Mouse (Mus musculus): Measurements from ENCODE around the gene Cd36. TPM values are rescaled to one million over a fixed set of nuclear protein-coding genes. Genes with fewer than 3 reads are reported as not detected.

Cd36 gene
- polyA plus RNA-seq, 1 experiment from 2014 or later, result 3.2 TPM

GRCm38 (mm10) chr5:17886377-17886776, 2.2 kb downstream of the Cd36 start:
- Histone ChIP-seq H3K36me3 (no peaks in the 10 kb centered on the region), H3K4me3 (no peak overlapping the region), H3K27me3 (replicated peaks) (no peaks in the 10 kb centered on the region), H3K4me2 (replicated peaks) (no peak overlapping the region), H3K9me3 (no peaks in the 10 kb centered on the region), H3K4me1 (no peaks in the 10 kb centered on the region), H3K9ac (no peak overlapping the region), H3K27ac (no peak overlapping the region)
- 83% methylated on average over 3 of the region's 3 CpGs for WGBS
- ATAC-seq (ENCODE audit: low FRiP score, low read depth), result no peak

DNA sequence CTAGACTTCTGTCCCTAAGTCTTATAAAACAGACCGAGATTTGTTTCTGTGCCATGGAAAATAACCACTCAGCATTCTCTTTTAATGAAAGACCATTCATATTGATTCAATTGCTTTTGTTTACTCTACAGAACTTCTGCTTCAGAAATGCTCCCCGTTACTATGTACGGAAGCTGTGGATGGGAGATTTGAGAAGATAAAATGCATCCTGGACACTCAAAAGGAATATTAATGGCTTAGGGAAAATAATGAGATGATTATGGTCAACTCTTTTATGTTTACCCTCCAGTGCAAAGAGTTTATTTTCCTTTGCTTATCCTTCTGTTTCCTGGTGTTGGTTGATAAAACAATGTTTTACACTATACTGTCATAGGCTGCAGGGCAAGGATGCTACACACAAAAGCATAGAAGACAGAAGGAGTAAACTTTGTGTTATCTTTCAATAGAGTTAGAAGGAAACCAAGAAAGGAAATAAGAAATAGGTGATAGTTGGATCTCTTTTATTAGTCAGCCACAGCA, 5.2 kb downstream of the Cd36 start:
- no peak overlapping the region for H3K27ac ChIP-seq
- no peaks in the 10 kb centered on the region for H3K36me3 ChIP-seq
- ATAC-seq (ENCODE audit: low FRiP score, low read depth), result no peak
- H3K9ac ChIP-seq, result no peak overlapping the region
- H3K27me3 ChIP-seq (replicated peaks), result no peaks in the 10 kb centered on the region
- no peak overlapping the region for H3K4me3 ChIP-seq
- H3K4me1 ChIP-seq, result no peaks in the 10 kb centered on the region
- no peaks in the 10 kb centered on the region for H3K9me3 ChIP-seq
- H3K4me2 ChIP-seq (replicated peaks), result no peak overlapping the region
- 82% methylated on average over 3 of the region's 3 CpGs for WGBS

DNA sequence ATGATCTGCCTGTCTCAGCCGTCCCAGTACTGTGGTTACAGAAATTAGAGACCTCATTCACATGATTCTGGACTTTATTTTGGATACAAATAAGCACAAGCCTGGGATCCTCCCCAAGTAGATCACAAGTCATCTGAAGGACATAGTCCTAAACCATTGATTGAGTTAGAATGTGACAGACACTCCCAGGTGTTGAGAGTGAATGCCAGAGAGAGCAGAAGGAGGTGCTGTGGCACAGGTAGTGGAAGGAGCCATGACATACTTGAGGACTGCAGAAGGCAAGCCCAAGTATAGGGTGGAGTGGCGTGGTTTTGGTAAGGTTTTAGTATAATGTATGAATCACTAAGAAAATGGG, 7.1 kb downstream of the Cd36 start:
- no peak overlapping the region for H3K4me2 ChIP-seq (replicated peaks)
- no peaks in the 10 kb centered on the region for H3K36me3 ChIP-seq
- WGBS, result 85% methylated on average over 2 of the region's 2 CpGs
- H3K9ac ChIP-seq, result no peak overlapping the region
- no peak overlapping the region for H3K4me3 ChIP-seq
- ATAC-seq (ENCODE audit: low FRiP score, low read depth), result no peak
- no peaks in the 10 kb centered on the region for H3K27me3 ChIP-seq (replicated peaks)
- no peaks in the 10 kb centered on the region for H3K9me3 ChIP-seq
- no peaks in the 10 kb centered on the region for H3K4me1 ChIP-seq
- no peak overlapping the region for H3K27ac ChIP-seq

GRCm38 (mm10) chr5:17880799-17881541, 7.6 kb downstream of the Cd36 start:
- no peak overlapping the region for H3K9ac ChIP-seq
- no peaks in the 10 kb centered on the region for H3K36me3 ChIP-seq
- no peak overlapping the region for H3K27ac ChIP-seq
- WGBS, result 85% methylated on average over 4 of the region's 4 CpGs
- H3K9me3 ChIP-seq, result no peaks in the 10 kb centered on the region
- no peaks in the 10 kb centered on the region for H3K4me1 ChIP-seq
- ATAC-seq (ENCODE audit: low FRiP score, low read depth), result no peak
- no peak overlapping the region for H3K4me3 ChIP-seq
- no peaks in the 10 kb centered on the region for H3K27me3 ChIP-seq (replicated peaks)
- no peak overlapping the region for H3K4me2 ChIP-seq (replicated peaks)

DNA sequence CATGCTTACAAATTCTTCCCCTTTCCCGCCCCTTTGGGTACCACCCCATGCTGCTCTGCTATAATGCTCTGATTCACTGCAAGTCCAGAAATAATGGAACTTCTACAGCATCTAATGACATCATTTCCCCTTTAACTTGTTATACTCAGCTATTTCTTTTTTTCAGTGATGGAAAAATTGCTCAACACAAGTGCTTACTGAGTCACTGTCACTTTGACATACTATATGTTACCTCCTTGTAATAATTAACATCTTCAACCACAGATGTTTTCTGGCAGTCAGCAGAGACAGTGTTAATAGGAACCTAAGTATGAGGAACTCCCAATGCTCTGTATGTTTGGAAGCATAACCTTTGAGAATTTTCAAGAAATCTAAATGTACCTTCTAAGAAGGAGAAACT, 8.7 kb downstream of the Cd36 start:
- no peaks in the 10 kb centered on the region for H3K36me3 ChIP-seq

GRCm38 (mm10) chr5:17877044-17877443, 11.6 kb downstream of the Cd36 start:
- Histone ChIP-seq H3K27me3 (replicated peaks) (no peaks in the 10 kb centered on the region), H3K4me1 (no peaks in the 10 kb centered on the region), H3K36me3 (no peaks in the 10 kb centered on the region), H3K9ac (no peak overlapping the region), H3K9me3 (no peaks in the 10 kb centered on the region), H3K4me2 (replicated peaks) (no peak overlapping the region), H3K4me3 (no peak overlapping the region), H3K27ac (no peak overlapping the region)
- WGBS, result 91% methylated on average over 7 of the region's 7 CpGs
- ATAC-seq (ENCODE audit: low FRiP score, low read depth), result no peak

More for the DNA sequence above, 8.7 kb downstream of the Cd36 start:
- no peaks in the 10 kb centered on the region for H3K27me3 ChIP-seq (replicated peaks)
- no peaks in the 10 kb centered on the region for H3K9me3 ChIP-seq
- H3K4me1 ChIP-seq, result no peaks in the 10 kb centered on the region
- ATAC-seq (ENCODE audit: low FRiP score, low read depth), result no peak
- H3K4me2 ChIP-seq (replicated peaks), result no peak overlapping the region
- WGBS, result 67% methylated on average over 1 of the region's 1 CpGs
- H3K27ac ChIP-seq, result no peak overlapping the region
- no peak overlapping the region for H3K4me3 ChIP-seq
- H3K9ac ChIP-seq, result no peak overlapping the region

- H3K4me2 ChIP-seq (replicated peaks), result no peak overlapping the region
- H3K4me1 ChIP-seq, result no peaks in the 10 kb centered on the region
- no peak overlapping the region for H3K27ac ChIP-seq
- no peak overlapping the region for H3K4me3 ChIP-seq
- H3K9me3 ChIP-seq, result no peaks in the 10 kb centered on the region
- no peak for ATAC-seq (ENCODE audit: low FRiP score, low read depth)
- no peaks in the 10 kb centered on the region for H3K36me3 ChIP-seq
- 82% methylated on average over 3 of the region's 3 CpGs for WGBS
- H3K27me3 ChIP-seq (replicated peaks), result no peaks in the 10 kb centered on the region
- no peak overlapping the region for H3K9ac ChIP-seq
These were observed 12.0 kb downstream of the Cd36 start for GRCm38 (mm10) chr5:17876637-17877036.

DNA sequence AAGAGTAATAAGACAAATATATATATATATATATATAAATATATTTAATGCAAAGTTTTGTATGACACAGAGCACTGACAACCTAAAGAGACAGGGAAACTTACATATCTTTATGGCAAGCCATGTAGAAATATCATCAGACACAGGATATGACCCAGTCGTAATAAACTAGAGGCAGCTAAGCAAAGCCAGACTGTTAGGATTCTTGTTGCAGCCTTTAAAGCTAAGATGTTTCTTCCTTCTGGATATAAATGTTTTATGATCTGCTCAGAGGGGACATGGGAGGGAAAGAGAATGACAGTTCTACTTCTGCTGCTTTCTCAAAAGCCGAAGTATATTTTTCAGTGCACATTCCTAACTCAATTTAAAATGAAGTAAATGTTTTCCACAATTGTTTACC, 14.3 kb downstream of the Cd36 start:
- Histone ChIP-seq H3K9ac (no peak overlapping the region), H3K27ac (no peak overlapping the region), H3K4me2 (replicated peaks) (no peak overlapping the region), H3K9me3 (no peaks in the 10 kb centered on the region), H3K36me3 (no peaks in the 10 kb centered on the region), H3K27me3 (replicated peaks) (no peaks in the 10 kb centered on the region), H3K4me3 (no peak overlapping the region), H3K4me1 (no peaks in the 10 kb centered on the region)
- ATAC-seq (ENCODE audit: low FRiP score, low read depth), result no peak
- WGBS, result 88% methylated on average over 2 of the region's 2 CpGs

DNA sequence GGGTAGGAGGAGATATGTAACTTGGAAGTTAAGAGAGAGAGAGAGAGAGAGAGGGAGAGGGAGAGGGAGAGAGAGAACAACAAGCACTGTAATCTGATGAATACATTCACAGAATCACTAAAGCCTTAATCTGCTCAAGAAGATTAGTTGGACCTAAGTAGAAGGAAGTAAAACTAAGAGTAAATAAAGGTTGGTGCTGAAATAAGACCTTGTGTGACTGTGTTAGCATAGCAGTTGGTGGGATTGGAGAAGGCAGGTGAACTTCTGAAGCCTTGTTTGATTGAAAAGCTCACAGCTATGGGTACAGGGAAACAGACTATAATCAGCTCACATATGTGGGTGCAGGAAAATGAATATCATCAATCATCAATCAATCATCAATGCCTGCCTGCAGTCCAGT, 23.2 kb downstream of the Cd36 start:
- H3K27me3 ChIP-seq (replicated peaks), result no peaks in the 10 kb centered on the region
- ATAC-seq (ENCODE audit: low FRiP score, low read depth), result no peak
- no peak overlapping the region for H3K4me3 ChIP-seq
- no peaks in the 10 kb centered on the region for H3K4me1 ChIP-seq
- no peak overlapping the region for H3K27ac ChIP-seq
- no peak overlapping the region for H3K9ac ChIP-seq
- no peaks in the 10 kb centered on the region for H3K9me3 ChIP-seq
- no peak overlapping the region for H3K4me2 ChIP-seq (replicated peaks)
- no peaks in the 10 kb centered on the region for H3K36me3 ChIP-seq

DNA sequence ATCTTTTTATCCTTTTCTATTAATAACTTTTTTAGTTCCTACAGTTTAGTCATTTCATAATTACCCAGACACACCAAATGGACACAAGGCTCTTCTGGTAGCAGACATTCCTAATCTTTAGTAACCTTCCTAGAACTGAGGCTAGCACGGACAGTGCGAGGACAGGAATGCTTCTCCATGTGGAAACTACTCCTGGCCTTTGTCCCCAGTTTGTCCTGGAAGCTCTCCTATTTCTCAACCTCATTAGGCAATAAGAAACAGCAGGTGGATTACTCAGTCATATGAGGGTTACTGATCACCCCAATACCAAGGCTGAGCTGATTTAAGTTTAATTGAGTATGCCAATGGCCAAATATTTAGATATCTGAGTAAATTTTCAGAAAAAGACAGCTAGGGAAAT, 25.5 kb downstream of the Cd36 start:
- Histone ChIP-seq H3K4me3 (no peak overlapping the region), H3K36me3 (no peaks in the 10 kb centered on the region), H3K27me3 (replicated peaks) (no peaks in the 10 kb centered on the region), H3K4me1 (no peaks in the 10 kb centered on the region), H3K9me3 (no peaks in the 10 kb centered on the region), H3K27ac (no peak overlapping the region), H3K9ac (no peak overlapping the region), H3K4me2 (replicated peaks) (no peak overlapping the region)
- no peak for ATAC-seq (ENCODE audit: low FRiP score, low read depth)
- WGBS, result 83% methylated on average over 2 of the region's 2 CpGs

GRCm38 (mm10) chr5:17858399-17858798, 30.2 kb downstream of the Cd36 start:
- no peak for ATAC-seq (ENCODE audit: low FRiP score, low read depth)
- Histone ChIP-seq H3K4me3 (no peak overlapping the region), H3K27ac (no peak overlapping the region), H3K27me3 (replicated peaks) (no peaks in the 10 kb centered on the region), H3K4me1 (no peaks in the 10 kb centered on the region), H3K9ac (no peak overlapping the region), H3K36me3 (no peaks in the 10 kb centered on the region), H3K9me3 (no peaks in the 10 kb centered on the region), H3K4me2 (replicated peaks) (no peak overlapping the region)
- WGBS, result 93% methylated on average over 3 of the region's 3 CpGs

- no peaks in the 10 kb centered on the region for H3K36me3 ChIP-seq
- no peaks in the 10 kb centered on the region for H3K9me3 ChIP-seq
- H3K27me3 ChIP-seq (replicated peaks), result no peaks in the 10 kb centered on the region
- H3K4me2 ChIP-seq (replicated peaks), result no peak overlapping the region
- H3K4me3 ChIP-seq, result no peak overlapping the region
- no peak overlapping the region for H3K9ac ChIP-seq
- no peak for ATAC-seq (ENCODE audit: low FRiP score, low read depth)
- H3K4me1 ChIP-seq, result no peaks in the 10 kb centered on the region
- WGBS, result 88% methylated on average over 3 of the region's 3 CpGs
- H3K27ac ChIP-seq, result no peak overlapping the region
These were observed 30.7 kb downstream of the Cd36 start for GRCm38 (mm10) chr5:17857871-17858270.

GRCm38 (mm10) chr5:17857262-17857661, 31.3 kb downstream of the Cd36 start:
- WGBS, result 90% methylated on average over 4 of the region's 4 CpGs
- no peak overlapping the region for H3K4me2 ChIP-seq (replicated peaks)
- no peak overlapping the region for H3K9ac ChIP-seq
- no peak overlapping the region for H3K4me3 ChIP-seq
- no peaks in the 10 kb centered on the region for H3K4me1 ChIP-seq
- no peaks in the 10 kb centered on the region for H3K36me3 ChIP-seq
- no peak for ATAC-seq (ENCODE audit: low FRiP score, low read depth)
- no peaks in the 10 kb centered on the region for H3K9me3 ChIP-seq
- no peak overlapping the region for H3K27ac ChIP-seq
- H3K27me3 ChIP-seq (replicated peaks), result no peaks in the 10 kb centered on the region
